Comparison of ENCODE assay signal across 9 mouse cellular contexts in genomic region chr17:70430452-70430787, GRCm38 (mm10).
DNase-seq lines count a peak whose midpoint lies in the region; ATAC-seq and TF ChIP-seq lines count a peak whose summit lies in the region.
"Had no signal": no experiment of that assay in that cellular context is flagged by ENCODE, and none has a peak within 500 bp of the region (broad histone marks: within the 10 kb centered on the region; RNA-seq: fewer than 3 reads in every experiment).

No protein-coding gene starts in this region.

- H3K36me3 ChIP-seq in intestine, postnatal 0 days (ENCODE audit: control insufficient read depth, insufficient read depth) = no peaks in the 10 kb centered on the region
- H3K36me3 ChIP-seq in intestine, embryonic 16.5 days (ENCODE audit: control insufficient read depth, insufficient read depth, low read length) = no peaks in the 10 kb centered on the region
- H3K36me3 ChIP-seq in limb, embryonic 14.5 days (ENCODE audit: control insufficient read depth, insufficient read depth, low read length) = no peaks in the 10 kb centered on the region
- H3K36me3 ChIP-seq: embryonic facial prominence, embryonic 15.5 days had no signal

- H3K4me3 ChIP-seq in intestine, postnatal 0 days (ENCODE audit: low read depth, low read length) = no peak overlapping the region
- no peak overlapping the region for H3K4me3 ChIP-seq in intestine, embryonic 16.5 days (ENCODE audit: low read length)
- no peak overlapping the region for H3K4me3 ChIP-seq in limb, embryonic 14.5 days (replicated peaks; ENCODE audit: low read length)
- H3K4me3 ChIP-seq: embryonic facial prominence, embryonic 15.5 days had no signal

- no peaks in the 10 kb centered on the region for H3K9me3 ChIP-seq in intestine, postnatal 0 days (ENCODE audit: control insufficient read depth)
- H3K9me3 ChIP-seq in intestine, embryonic 16.5 days (ENCODE audit: control insufficient read depth, low read length) = no peaks in the 10 kb centered on the region
- no peaks in the 10 kb centered on the region for H3K9me3 ChIP-seq in limb, embryonic 14.5 days (ENCODE audit: control insufficient read depth, low read length)
- H3K9me3 ChIP-seq: embryonic facial prominence, embryonic 15.5 days had no signal

- CTCF ChIA-PET in Patski (lab: Charles Lee) = interaction anchor here (0.8 to 2.6 kb wide), 9 partner anchors 9 to 213 kb away, joined by 3 to 12 read pairs (median 4); no protein-coding TSS in a partner anchor

- intact Hi-C loops in heart, postnatal 14 days (cut with DNase I) = loop anchor here (1.0 to 5.0 kb wide), 2 partner anchors 203 to 252 kb away; no protein-coding TSS in a partner anchor
- intact Hi-C loops in gastrocnemius, postnatal 36 days (cut with DNase I) = no loop called here

- H3K9ac ChIP-seq in intestine, postnatal 0 days (ENCODE audit: low read depth, low read length) = no peak overlapping the region
- no peak overlapping the region for H3K9ac ChIP-seq in intestine, embryonic 16.5 days (ENCODE audit: low read depth, low read length)
- no peak overlapping the region for H3K9ac ChIP-seq in limb, embryonic 14.5 days (ENCODE audit: low read depth, low read length, severe bottlenecking)
- H3K9ac ChIP-seq: embryonic facial prominence, embryonic 15.5 days had no signal

- H3K4me1 ChIP-seq in intestine, postnatal 0 days (replicated peaks; ENCODE audit: control insufficient read depth, insufficient read depth, low read length) = no peaks in the 10 kb centered on the region
- no peaks in the 10 kb centered on the region for H3K4me1 ChIP-seq in intestine, embryonic 16.5 days (ENCODE audit: control insufficient read depth, insufficient read depth, low read length)
- H3K4me1 ChIP-seq in limb, embryonic 14.5 days (ENCODE audit: control insufficient read depth, insufficient read depth, low read length) = peaks cover 3% of the 10 kb centered on the region; the same call in 1 of the 2 replicates
- H3K4me1 ChIP-seq: embryonic facial prominence, embryonic 15.5 days had no signal

- POLR2A ChIA-PET in Patski (lab: Charles Lee) = interaction anchor here (0.6 kb wide), 1 partner anchor 97 kb away, joined by 3 read pairs; no protein-coding TSS in a partner anchor

- H3K27me3 ChIP-seq in intestine, postnatal 0 days (replicated peaks; ENCODE audit: control insufficient read depth, insufficient read depth, low read length) = no peaks in the 10 kb centered on the region
- no peaks in the 10 kb centered on the region for H3K27me3 ChIP-seq in intestine, embryonic 16.5 days (replicated peaks; ENCODE audit: control insufficient read depth, insufficient read depth, low read length)
- H3K27me3 ChIP-seq in Patski = peaks cover 23% of the 10 kb centered on the region
- no peaks in the 10 kb centered on the region for H3K27me3 ChIP-seq in limb, embryonic 14.5 days (ENCODE audit: control insufficient read depth, insufficient read depth, low read length)
- H3K27me3 ChIP-seq: embryonic facial prominence, embryonic 15.5 days had no signal

- H3K27ac ChIP-seq in intestine, postnatal 0 days (ENCODE audit: low read depth, low read length) = no peak overlapping the region
- H3K27ac ChIP-seq in intestine, embryonic 16.5 days (ENCODE audit: low read length) = no peak overlapping the region
- H3K27ac ChIP-seq in limb, embryonic 14.5 days (replicated peaks; ENCODE audit: low read depth, low read length) = no peak overlapping the region
- H3K27ac ChIP-seq: embryonic facial prominence, embryonic 15.5 days had no signal

- no peak for ATAC-seq in intestine, postnatal 0 days
- no peak for ATAC-seq in intestine, embryonic 16.5 days
- no peak for ATAC-seq in Patski
- ATAC-seq in limb, embryonic 14.5 days (ENCODE audit: low FRiP score, low read depth) = no peak

- in situ Hi-C loops in Patski (cut with MboI; ENCODE audit: low pct_unique_long_range_greater_than_20kb) = loop anchor here (5.0 kb wide), 1 partner anchor 252 kb away; no protein-coding TSS in a partner anchor

- WGBS in intestine, postnatal 0 days = 18% methylated on average over 5 of the region's 5 CpGs
- 17% methylated on average over 5 of the region's 5 CpGs for WGBS in intestine, embryonic 16.5 days
- 19% methylated on average over 5 of the region's 5 CpGs for WGBS in limb, embryonic 14.5 days

- no peak overlapping the region for H3K4me2 ChIP-seq in intestine, postnatal 0 days (replicated peaks; ENCODE audit: low read depth)
- H3K4me2 ChIP-seq in intestine, embryonic 16.5 days (ENCODE audit: low read depth, low read length) = no peak overlapping the region
- H3K4me2 ChIP-seq in limb, embryonic 14.5 days (replicated peaks; ENCODE audit: low read depth, low read length, severe bottlenecking) = no peak overlapping the region

- no peak for TF ChIP-seq POLR2A in limb, embryonic 14.5 days (IDR thresholded peaks at IDR 0.05; ENCODE audit: borderline replicate concordance, extremely low read depth, insufficient read depth, insufficient read length)

- peak; percentile 74 for TF ChIP-seq CTCF in intestine, postnatal 0 days (IDR thresholded peaks at IDR 0.05; ENCODE audit: low read depth)
- TF ChIP-seq CTCF in Patski (IDR thresholded peaks at IDR 0.05) = peak; percentile 70

- no peak for DNase-seq in Patski (ENCODE audit: low read depth, low spot score)
- DNase-seq in cerebellum, adult 8-10 months = peak; percentile 72
- peak; percentile 6 to 43 for DNase-seq in heart, postnatal 14 days
- DNase-seq in limb, embryonic 14.5 days (ENCODE audit: low spot score) = peak; percentile 38
- DNase-seq in retina, postnatal 7 days (ENCODE audit: low read depth, low spot score) = peak; percentile 48
- no peak for DNase-seq in gastrocnemius, postnatal 36 days

Comparison
In these comparisons a context has a peak if more than half of its experiments do, and no peak if none do; other contexts are left out.
1. DNase-seq: peak in cerebellum, adult 8-10 months (single experiment), heart, postnatal 14 days (2 of 2), limb, embryonic 14.5 days (single experiment) and retina, postnatal 7 days (single experiment); none in Patski (single experiment) and gastrocnemius, postnatal 36 days (0 of 2).